Mouse (Mus musculus): Measurements from ENCODE around the gene Baiap2. TPM values are rescaled to one million over a fixed set of nuclear protein-coding genes. Genes with fewer than 3 reads are reported as not detected.

The Baiap2 gene
- total RNA-seq, 2 experiments from 2014 or later = 1.8 to 2.6 TPM

DNA sequence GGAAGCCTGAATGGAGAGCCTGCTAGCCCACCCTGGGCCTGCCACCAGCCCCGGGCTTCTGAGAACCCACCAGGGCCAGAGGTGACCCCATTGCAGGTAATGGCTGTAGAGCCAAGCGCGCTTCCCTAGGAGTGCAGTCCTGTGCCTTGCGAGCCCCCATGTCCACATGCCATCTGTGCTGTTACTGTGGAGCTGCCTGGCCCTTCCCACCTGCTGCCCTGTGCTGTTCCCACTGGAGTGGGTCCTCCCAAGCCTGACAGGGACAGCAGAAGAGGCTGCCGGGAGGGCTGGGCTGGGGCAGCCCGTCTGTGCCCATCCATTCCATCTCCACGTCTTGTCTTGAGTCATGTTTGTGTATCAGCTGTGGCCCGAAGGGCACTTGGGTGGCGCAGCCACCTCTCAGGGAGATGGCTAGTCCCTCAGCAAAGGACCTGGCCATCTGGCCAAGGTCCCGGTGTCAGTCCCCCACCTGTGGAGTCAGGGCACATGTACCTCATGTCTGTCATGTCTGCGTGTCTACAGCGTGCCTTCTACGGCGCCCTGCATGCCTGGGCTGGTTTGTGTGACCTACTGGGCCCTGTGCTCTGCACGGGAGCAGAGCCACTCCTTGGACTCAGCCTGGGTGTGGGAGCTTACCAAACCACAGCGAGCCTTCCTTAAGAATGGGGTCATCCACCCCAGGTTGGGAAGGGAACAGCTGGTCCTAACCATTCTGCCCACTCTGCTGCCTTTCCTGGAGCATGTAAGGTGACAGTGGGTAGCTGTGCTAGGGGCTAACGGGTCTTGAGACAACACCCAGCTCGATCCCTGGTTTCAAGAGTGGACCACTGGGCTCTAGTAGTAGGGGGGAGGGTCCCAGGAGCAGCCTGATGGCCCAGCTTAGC, 63.1 kb downstream of the Baiap2 start:
- DNase-seq = no peak
- intact Hi-C loops (cut with DNase I) = no loop called here

DNA sequence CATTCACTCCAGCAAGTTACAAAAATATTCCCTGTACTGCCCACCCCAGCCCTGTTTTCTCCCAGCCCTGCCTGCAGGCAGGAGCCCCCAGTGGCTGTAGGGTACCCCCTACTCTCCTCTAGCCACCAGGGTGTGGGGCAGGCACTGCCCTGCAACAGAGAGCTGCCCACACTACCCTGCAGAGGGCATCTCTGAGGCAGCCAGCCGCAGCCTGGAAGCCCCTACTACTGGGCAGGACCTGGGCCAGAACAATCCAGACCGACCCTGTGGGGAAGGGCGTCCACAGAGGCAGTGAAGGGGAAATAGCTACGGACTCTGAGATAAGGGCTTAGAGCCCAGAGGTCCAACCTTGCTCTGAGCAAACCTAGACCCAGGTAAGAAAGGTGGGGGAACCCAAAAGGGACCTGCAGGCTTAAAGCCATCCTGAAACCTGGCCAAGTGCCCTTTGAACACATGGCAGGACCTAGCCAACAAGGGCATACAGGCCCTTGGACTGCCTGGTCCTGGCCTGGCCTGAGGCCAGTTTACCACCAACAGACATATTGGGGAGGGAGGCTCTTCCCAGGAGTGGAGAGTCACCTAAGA, 65.0 kb downstream of the Baiap2 start:
- intact Hi-C loops (cut with DNase I) = no loop called here
- no peak for DNase-seq

DNA sequence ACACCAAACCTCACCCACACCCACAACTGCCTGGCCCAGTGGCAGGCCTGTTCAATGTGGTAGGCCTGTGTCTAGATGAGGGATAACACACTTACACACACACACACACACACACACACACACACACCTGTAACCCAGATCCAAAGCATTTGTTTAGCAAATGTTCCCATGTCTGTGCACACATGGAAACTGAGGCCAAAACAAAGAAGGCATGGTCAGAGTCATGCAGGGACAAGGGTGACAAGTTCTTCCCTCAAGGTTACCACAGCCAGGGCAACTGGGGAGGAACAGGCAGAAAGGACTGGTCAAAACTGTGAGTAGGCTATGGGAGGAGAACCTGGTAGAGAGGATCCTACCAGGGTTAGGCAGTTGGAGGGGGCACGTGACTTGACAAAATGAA, 65.9 kb downstream of the Baiap2 start:
- DNase-seq = no peak
- intact Hi-C loops (cut with DNase I) = no loop called here

DNA sequence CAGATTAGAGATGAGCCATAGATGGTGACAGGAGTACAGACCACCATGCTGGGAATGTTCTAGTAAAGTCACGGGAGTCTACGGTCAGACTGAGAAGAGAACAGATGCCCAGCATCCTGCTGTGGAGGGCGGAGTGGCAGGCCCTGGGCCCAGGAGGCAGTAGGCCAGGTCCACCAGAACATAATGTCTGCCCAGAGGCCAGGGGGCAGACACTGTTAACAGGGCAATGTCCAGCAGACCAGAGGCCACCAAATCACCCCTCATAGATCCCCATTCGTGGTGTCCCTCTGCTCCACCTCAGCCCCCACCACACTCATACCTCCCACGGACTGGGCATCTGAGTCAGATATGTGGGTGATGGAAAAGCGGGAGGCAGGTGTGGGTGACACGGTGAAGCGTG, 66.4 kb downstream of the Baiap2 start:
- intact Hi-C loops (cut with DNase I) = no loop called here
- DNase-seq = no peak

DNA sequence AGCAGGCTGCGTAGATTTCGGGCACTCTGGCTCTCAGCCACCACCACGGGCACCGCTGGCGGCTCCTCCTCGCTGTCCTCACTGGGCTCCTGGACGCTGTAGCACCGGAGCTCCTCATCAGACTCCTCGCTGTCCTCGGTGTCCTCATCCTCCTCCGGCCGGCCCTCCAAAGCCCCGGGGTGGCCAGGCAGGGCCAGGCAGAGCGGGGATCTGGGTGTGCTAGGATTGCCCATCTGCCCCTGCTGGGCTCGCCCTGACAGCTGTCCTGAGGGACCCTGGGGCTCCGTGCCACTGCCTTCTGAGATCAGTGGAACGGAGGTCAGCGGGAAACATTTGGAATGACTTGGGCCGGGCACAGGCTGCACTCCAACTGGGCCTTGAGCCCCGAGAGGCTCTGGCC, 67.4 kb downstream of the Baiap2 start:
- intact Hi-C loops (cut with DNase I) = no loop called here
- DNase-seq = no peak

DNA sequence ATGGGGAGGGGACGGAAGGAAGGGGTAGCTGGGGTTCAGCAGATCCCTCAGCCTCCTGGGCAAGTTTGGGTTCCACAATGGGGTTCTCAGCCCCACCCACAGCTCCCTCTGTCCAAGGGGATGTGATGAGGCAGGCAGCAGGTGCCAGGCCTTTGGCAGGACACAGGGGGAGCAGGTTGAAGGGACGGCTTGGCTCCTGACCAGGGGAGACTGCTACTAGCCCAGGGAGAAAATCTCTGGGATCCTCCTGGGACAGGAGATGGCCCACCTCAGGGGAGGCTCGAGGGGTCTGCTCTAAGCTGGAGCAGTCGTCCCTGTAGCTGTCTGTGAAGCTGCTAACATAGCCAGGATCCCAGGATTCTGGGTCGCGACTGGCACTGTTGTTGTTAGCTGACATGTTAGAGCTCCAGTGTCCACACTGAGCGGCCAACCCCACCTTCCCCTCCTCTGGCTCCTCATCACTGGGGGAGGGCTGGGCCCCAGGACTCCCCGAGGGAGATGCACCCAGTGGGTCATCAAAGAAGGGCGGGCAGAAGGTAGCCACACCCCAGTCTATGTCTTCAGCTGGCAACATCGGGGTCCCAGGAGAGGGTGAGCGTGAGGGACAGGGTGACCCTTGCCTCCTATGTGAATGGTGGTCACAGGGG, 68.7 kb downstream of the Baiap2 start:
- intact Hi-C loops (cut with DNase I) = no loop called here
- DNase-seq = no peak

DNA sequence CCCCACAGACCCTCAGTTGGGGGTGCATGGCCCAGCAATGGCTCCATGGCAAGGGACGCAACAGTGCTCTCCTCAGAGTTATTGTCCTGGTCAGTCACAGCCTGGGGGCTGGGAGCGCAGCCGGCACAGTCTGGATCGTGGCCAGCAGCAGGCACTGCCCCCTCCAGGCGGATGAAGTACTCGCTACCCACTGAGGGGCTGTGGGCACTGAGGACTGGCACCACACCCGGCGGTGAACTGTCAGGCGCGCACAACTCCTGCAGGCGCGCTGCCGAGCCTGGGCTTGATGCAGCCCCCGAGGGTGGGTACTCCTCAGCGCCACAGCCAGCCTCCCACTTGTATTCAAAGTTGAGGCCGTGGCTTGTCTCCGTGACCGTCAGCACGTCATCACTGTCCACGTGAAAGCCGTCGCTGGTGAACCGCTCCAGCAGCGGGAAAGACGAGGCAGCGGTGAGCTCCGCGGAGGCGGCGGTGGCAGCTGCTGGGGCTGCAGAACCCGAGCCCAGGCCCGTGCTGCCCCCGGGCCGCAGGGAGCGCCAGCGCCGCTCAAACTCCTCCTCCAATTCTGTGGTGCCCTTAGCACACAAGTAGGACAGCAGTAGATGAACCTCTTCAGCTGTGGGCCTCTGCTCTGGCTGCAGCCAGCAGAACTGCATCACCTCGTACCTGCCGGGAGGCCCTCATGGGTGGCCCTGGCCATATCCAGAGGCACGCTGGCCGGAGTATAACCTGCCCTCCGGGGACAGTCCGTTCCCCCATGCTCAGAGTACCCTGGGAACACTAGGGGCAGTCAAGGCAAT, 69.4 kb downstream of the Baiap2 start:
- intact Hi-C loops (cut with DNase I) = no loop called here
- no peak for DNase-seq

DNA sequence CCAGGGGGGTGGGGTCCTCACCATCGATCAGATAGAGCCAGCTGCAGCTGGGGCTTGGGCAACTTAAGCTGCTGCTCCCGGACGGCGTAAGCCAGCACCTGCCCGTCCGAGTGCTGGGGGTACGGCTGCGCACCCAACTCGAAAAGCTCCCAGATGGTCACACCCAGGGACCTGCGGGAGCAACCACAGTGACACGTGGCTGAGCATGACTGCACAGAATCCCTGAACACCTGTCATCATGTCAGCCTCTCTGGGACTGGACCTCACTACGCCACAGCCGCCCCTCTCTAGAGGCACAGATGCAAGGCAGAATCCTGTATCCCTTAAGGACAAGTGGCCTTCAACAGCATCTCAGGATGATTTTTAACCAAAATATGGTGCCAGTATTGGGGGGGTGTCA, 70.1 kb downstream of the Baiap2 start:
- DNase-seq = no peak
- intact Hi-C loops (cut with DNase I) = no loop called here

DNA sequence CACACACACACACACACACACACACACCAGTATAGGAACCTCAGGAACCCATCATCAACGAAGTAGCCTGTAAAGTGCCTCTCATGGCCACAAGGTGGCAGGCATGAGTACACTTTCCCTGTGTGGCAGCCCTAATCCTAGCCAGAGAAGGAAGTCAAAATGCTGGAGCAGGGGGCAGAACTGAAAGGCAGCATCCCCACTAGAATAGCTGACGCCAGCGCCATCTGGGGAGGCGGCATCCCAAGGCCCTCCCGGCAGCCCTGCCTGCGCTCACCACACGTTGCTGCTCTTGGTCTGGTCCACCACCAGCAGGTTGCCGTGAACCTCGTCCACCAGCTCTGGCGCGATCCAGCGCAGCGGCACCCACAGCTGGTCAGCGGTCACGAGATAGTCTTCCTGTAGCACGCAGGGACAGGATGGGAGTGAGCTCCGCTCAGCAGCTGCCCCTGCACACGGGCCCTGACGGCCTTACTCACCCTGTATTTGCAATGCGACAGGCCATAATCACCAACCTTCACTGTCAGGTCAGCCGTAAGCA, 70.7 kb downstream of the Baiap2 start:
- intact Hi-C loops (cut with DNase I) = no loop called here
- peak; percentile 68 to 72 for DNase-seq

DNA sequence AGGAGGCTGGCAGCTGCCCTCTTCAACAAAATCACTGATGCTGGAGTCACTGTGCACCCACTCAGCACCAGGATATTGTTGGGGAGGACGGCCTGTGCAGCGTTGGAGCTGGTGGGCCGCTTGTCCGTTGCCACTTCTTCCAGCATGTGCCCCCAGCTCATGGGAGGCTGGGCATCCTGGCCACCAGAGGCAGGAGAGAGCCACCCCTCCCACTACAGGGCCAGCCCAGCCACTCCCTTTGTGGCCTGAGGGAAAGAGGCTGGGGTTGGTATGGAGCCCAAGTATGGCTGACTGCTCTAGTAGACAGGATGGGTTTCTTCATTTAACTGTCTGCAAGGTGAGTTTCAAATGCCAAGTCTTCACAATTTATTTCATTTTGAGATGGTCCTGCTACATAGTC, 72.2 kb downstream of the Baiap2 start:
- intact Hi-C loops (cut with DNase I) = no loop called here
- no peak for DNase-seq

DNA sequence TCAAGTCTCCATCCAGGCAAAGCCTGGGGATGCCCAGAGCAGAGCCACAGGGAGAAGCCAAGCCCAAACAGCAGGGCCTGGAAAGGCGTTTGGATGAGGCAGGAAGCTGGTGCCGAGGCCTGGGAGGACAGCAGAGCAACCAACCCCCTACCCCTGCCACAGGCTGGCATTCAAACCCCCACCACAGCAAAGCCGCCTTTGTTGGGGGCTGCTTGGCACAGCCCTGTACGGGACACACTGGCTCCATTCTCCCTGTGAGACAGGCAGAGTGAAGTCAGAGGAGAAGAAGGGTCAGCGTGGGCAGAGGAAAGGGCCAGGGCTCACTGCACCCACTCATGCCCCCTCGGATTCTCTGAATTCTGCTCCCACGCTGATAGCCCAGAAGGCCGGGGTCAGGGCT, 74.4 kb downstream of the Baiap2 start:
- intact Hi-C loops (cut with DNase I) = no loop called here
- DNase-seq = no peak

DNA sequence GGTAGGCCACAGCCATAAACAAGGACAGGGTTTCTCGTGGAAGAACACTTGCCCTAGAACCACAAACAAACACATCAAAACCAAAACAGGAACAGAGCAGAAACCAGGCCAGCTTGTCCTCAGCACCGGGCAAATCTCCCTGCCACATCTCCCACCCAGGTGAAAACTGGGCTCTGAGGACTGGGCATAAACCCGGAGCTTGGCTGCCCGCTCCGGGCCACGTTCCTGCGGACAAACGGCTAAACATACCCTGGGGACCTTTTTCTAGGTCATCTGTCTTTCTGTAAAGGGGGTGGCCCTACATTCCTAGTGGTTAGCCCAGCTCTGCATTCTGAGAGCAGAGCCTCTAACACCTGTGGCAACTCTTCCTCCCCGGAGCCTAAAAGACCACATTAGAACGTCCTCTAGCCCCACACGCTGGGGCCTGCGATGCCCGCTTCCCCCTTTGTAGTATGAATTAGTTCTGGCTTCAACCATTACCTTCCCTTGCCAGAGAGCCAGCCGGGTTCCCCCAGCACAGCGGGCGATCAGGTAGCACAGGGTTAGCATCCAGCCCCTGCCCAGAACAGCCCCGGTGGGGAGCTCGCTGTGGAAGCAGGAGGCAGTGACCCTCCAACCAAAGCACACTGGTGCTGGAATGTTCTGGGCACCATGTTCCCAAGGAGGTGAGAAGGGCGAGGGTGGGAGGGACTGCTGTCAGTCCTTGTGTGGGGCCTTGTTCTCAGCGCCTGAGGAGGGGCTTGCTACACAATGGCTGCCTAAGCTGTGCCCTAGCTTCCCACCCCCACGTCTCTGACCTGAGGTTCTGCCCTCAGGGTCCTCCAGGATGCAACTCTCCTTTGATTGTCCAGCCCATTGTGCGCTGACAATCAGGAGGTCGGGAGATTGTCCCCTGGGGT, 77.2 kb downstream of the Baiap2 start:
- intact Hi-C loops (cut with DNase I) = no loop called here
- DNase-seq = no peak

DNA sequence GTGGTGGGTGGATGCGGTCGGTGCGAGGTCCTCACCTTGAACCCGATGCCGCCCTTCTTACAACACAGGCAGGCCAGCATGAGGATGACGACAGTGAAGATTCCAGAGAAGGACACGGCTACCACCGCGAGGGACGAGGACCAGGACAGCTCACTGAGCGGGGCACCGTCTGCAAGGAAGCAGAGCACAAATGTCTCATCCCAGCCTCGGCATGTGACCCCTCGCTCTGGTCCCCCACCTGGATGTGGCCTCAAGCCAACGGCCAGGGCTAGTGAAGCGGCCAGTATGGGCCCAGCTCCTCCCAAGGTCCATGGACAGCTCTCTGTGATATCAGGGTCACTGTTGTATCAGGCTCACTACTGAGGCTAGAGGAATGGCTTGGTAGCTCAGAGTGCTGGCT, 78.8 kb downstream of the Baiap2 start:
- intact Hi-C loops (cut with DNase I) = no loop called here

DNA sequence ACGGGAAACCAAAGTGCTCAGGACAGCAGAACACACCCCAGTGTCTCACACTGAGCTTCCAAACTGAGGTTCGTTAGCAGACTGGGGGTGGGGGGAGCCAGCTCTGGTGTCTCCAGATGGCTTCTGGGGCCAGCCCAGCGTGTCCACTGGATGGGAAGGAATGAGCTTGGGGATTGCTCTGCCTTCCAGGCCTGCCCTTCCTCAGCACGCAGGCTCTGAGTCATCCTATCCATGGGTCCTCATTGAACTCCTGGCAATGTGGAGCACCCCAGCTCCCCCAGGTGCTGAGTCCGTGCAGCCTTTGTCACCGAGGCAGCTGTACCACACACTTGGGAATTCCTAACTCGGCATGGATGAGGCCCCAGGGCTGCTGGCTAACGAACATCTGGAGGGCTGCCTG, 79.7 kb downstream of the Baiap2 start:
- intact Hi-C loops (cut with DNase I) = no loop called here
- no peak for DNase-seq

More for the DNA sequence above, 78.8 kb downstream of the Baiap2 start:
- DNase-seq = no peak

DNA sequence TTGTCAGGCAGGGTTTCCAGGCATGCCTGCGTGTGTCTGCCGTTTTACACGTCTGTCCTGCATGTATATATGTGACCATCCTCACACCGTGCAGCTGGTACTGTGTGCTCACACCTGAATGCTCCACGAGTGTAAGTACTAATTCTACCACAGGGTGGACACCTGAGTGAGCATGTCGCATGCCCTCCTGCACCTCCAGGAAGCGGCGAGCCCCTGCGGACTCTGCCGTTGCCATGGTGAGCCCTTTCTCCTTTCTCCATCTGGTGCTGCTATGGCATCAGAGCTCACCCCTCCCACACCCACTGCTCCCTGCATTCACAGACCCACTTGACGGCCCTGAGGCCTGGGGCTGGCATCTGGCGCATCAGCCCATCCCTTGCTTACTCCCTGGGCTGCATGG, 80.3 kb downstream of the Baiap2 start:
- intact Hi-C loops (cut with DNase I) = no loop called here
- no peak for DNase-seq

DNA sequence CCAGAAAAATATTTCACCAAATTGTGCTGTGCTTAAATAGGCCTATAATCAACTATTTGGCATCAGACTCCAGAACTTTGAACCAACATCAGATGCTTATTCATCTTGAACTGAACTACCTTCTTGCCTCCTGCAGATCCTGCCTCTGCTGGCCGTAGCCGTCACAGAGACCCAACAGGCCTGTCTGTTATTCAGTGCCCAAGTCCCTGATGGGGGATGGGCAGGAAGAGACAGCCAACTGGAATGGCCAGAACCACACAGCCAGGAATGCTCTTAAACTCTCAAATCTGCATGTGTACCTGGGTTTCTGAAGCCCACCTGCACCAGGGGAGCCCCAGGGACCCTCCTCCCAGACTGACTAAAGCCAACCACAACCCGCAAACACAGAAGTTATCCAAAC, 84.4 kb downstream of the Baiap2 start:
- intact Hi-C loops (cut with DNase I) = no loop called here
- no peak for DNase-seq

DNA sequence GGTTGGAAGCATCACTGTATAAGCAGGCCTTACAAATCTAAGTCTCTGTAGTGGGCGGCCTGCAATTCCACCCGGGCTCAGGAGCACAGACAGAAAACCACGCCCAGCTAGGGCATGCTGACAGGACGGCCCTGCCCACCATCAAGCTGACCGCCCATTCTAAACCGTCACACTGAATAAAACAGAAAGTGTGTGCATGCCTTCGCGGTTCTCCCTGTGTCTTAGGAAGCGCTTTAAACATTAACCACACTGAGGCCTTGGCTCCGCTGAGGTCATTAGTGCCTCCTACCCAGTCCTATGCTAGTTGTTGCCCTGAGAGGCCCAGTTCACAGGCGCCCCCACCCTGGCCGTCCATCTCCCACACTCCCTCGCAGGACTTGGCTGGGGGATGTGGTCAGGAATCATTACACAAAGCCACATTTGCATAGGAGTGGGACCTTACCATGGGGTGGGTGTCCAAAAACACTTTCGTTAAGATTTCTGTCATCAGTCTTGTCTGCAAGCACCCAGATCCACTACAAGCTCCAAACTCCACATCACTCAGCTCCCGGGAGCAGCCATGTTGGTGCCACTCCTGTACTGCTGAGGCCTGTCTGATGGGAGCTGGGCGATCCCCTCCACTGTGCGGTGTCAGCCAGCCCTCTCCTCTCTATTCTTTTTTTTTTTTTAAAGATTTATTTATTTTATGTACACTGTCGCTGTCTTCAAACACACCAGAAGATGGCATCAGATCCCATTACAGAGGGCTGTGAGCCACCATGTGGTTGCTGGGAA, 85.9 kb downstream of the Baiap2 start:
- no peak for DNase-seq
- intact Hi-C loops (cut with DNase I) = no loop called here

DNA sequence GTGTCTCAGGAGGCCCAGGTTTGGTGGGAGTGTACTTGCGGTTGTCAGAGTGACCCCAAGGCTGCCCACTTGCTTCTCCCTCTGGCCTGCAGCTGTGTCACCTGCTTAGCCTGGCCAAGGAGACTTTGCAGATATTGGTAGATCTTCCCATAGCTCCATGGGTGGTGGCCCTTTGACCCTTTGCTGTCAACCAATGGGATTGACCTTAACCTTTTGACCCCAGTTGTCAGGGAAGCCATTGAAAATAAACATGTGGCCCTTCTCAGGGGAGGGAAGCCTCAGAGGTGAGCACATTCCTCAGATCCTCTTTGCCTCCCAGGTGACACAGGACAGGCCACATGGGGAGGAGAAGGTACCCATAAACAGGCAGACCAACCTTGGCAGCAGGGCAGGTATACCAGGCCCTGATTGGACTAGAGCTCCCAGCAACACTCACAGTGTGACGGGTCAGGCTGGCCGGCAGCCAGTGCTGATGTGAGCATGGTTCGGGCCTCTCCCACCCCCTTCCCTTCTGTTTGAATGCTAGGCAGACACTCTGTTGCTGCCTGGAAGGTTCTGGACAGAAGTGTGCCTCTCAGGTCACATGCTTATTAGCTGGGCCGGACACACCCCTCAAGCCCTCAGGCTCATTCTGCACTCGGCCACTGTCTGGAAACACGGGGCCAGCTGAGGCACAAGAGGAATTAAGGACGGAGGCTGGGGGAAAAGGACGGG, 87.0 kb downstream of the Baiap2 start:
- intact Hi-C loops (cut with DNase I) = loop anchor here (2.0 kb wide), 2 partner anchors 35 to 71 kb away; no protein-coding TSS in a partner anchor
- no peak for DNase-seq
